Mouse (Mus musculus): ENCODE measurements around the gene Pid1.
"Not testable (repeated sequence)": the region's sequence is repeated elsewhere in the genome, so short reads cannot be mapped to it uniquely, and the experiment has no call there.

The Pid1 gene

GRCm38 (mm10) chr1:84359611-84360500 lies 4.1 kb downstream of the Pid1 start:
- no peak for DNase-seq (ENCODE audit: low read depth in 2 of 2, low spot score in 2 of 2)

DNA sequence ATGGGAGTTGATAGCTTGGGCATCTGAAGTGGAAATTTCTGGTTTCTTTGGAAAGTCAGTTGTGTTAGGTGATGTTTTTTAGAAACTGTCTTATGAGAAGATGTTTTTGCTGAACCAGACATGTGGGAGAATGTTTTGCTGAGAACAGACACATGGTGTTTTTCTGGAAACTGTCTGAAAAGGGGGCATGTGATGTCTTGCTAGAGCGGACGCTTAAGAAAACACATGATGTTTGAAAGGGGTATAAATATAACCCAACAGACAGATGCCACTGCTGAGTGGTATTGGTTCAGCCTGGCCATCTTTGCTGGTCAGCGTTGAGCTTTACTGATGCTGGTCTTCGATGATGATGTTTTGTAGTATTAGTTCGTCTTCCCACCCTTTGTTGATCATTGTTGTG lies 6.8 kb downstream of the Pid1 start:
- no peak for DNase-seq (ENCODE audit: low read depth in 2 of 2, low spot score in 2 of 2)

- no peak for DNase-seq (ENCODE audit: low read depth in 2 of 2, low spot score in 2 of 2)
Measured at GRCm38 (mm10) chr1:84350262-84350661, 13.7 kb downstream of the Pid1 start.

DNA sequence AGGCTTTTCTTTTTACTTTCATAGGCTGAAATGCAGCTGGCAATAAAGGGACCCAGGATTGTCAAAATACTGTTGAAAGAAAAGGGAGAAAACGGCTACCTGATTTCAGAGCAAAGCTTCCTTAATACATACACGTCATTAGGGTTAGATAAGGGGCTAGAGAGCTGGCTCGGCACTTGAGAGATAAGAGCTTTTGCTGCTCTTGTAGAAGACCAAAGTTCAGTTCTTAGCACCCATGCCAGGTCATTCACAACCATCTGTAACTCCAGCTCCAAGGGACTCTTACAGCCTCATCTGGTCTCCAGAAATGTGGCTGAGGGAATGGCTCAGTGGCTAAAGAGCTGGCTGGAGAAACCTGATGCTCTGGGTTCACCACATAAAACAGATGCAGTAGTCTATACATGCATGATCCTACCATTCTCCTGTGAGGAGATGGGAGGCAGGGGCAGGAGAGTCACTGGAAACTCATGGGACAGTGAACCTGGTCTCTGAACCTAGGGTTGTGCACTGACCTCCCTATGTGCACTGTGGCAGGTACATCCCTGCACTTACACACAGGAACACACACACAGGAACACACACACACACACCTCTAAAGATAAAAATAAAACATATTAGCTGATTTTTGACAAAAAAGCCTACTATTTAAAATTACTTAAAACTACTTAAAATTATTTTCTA lies 16.0 kb downstream of the Pid1 start:
- no peak for DNase-seq (ENCODE audit: low read depth in 2 of 2, low spot score in 2 of 2)

GRCm38 (mm10) chr1:84332797-84333196 lies 31.2 kb downstream of the Pid1 start:
- not testable (repeated sequence) for DNase-seq (ENCODE audit: low read depth in 2 of 2, low spot score in 2 of 2)

GRCm38 (mm10) chr1:84331861-84332260 lies 32.1 kb downstream of the Pid1 start:
- not testable (repeated sequence) for DNase-seq (ENCODE audit: low read depth in 2 of 2, low spot score in 2 of 2)

DNA sequence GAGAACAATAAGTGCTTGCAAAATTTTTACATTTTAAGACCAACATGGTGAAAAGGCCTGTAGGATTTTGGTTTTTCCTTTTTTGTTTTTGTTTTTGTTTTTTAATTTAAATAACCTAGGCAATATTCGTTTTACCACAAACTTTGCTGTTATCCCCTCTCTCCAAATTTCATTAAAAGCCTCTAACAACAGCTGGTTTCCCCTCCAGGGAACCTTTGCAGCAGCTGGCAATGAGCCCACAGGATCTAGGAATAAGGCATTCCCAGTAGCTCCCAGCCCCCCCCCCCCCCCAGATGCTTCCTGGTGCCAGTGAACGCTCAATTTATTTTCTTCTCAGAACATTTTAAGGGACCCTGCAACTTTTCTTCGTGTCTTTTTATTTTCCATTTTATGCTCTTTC lies 38.7 kb downstream of the Pid1 start:
- DNase-seq (ENCODE audit: low read depth in 2 of 2, low spot score in 2 of 2) = no peak

DNA sequence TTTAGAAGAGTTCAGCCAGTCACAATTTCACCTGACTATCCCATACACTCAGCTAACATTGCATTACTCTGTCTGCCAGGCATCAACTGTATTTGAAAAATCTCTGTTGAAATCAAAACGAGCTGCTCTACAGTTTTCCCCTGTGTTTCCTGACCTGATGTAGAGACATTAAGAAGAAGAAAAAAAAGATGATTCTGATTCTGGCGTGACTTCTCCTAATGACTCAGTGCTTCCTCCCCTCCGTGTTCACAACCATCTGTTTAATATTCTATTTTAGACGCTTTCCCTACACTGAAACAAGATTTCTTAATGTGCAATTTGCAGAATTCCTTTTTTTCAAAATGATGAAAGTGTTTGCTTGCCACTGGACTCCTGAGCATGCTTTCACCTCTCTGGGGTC lies 42.7 kb downstream of the Pid1 start:
- DNase-seq (ENCODE audit: low read depth in 2 of 2, low spot score in 2 of 2) = no peak

GRCm38 (mm10) chr1:84318569-84318968 lies 45.4 kb downstream of the Pid1 start:
- DNase-seq (ENCODE audit: low read depth in 2 of 2, low spot score in 2 of 2) = no peak

DNA sequence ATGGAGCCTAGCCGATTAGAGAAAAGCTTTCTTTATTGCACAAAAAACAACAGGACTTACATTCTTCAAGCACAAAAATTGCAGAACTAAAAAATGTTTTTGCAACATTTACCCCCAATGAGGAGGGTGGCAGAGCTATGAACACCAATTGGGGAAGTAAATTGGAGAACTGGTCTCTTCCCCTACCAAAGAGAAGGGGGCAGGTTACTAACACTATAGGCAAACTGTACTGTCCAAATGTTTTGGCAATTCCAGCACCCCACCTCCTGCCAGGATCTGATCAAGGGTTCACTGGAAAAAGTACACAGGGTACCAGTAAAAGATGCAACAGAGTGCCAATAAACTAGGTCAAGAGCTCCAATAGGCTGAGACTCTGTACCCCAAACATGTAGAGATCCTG lies 46.2 kb downstream of the Pid1 start:
- no peak for DNase-seq (ENCODE audit: low read depth in 2 of 2, low spot score in 2 of 2)

DNA sequence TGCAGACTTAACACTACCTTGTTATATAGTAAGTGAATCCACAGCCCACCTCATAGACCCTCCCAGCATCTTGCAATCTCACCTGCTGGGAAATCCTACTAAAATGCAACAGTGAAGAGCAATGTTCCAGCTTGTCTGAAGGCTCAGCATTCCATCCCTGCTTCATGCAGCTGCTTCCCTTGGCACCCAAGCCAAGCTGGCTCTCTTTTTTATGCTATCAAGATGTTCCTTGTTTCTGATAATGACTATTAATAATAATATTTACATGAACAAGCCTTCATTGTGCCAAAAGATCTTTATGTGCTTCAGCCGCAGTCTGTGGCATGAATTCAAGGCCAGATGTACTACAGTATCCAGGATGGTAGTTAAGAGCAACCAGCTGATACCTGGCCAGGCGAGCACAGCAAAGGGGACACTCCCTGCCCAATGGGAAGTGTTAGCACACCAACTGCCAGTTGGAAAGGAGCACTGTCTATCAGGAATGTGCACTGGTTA lies 54.0 kb downstream of the Pid1 start:
- no peak for DNase-seq (ENCODE audit: low read depth in 2 of 2, low spot score in 2 of 2)

GRCm38 (mm10) chr1:84305713-84306421 lies 58.1 kb downstream of the Pid1 start:
- DNase-seq (ENCODE audit: low read depth in 2 of 2, low spot score in 2 of 2) = peak in 1 of 2 experiments; percentile 9

GRCm38 (mm10) chr1:84302788-84303187 lies 61.2 kb downstream of the Pid1 start:
- no peak for DNase-seq (ENCODE audit: low read depth in 2 of 2, low spot score in 2 of 2)

GRCm38 (mm10) chr1:84299719-84300118 lies 64.3 kb downstream of the Pid1 start:
- DNase-seq (ENCODE audit: low read depth in 2 of 2, low spot score in 2 of 2) = no peak

DNA sequence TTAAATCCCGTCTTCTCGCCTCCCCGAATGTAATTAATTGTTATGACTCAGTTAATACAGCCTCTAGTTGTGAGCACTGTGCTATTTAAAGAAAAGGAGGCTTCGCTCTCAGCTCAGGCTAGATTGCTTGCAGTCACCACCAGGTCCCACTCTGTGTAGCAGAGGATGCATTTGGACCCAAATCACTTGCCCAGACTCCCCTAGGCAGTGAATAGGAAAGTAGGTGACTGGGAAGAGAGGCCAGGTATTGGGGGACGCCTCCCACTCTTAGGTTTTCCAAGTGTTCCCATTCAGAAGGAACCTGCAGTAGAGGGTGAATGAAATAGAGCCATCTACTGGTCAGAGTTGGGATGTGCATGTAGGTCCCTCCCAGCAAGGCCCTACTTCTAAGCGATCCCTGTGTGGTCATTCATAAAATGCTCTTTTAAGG lies 77.3 kb downstream of the Pid1 start:
- no peak for DNase-seq (ENCODE audit: low read depth in 2 of 2, low spot score in 2 of 2)

DNA sequence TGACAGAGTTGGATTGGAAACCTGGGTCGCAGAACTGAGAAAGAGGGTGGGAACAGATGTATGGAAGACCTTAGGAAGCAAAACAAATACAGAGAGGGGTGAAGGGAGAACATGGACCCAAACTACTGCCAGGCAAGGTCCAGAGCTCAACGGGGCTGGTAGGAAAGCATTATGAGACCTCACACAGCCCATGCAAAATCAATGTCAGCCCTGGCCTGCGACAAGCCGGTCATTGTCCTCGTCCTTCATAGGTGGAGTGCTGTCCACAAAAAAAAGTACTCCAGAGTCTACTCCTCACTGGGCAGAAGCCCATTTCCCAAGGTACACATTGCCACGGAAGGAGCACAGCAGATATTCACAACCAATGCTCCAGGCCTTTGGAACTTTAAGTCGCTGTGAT lies 78.4 kb downstream of the Pid1 start:
- DNase-seq (ENCODE audit: low read depth in 2 of 2, low spot score in 2 of 2) = no peak

DNA sequence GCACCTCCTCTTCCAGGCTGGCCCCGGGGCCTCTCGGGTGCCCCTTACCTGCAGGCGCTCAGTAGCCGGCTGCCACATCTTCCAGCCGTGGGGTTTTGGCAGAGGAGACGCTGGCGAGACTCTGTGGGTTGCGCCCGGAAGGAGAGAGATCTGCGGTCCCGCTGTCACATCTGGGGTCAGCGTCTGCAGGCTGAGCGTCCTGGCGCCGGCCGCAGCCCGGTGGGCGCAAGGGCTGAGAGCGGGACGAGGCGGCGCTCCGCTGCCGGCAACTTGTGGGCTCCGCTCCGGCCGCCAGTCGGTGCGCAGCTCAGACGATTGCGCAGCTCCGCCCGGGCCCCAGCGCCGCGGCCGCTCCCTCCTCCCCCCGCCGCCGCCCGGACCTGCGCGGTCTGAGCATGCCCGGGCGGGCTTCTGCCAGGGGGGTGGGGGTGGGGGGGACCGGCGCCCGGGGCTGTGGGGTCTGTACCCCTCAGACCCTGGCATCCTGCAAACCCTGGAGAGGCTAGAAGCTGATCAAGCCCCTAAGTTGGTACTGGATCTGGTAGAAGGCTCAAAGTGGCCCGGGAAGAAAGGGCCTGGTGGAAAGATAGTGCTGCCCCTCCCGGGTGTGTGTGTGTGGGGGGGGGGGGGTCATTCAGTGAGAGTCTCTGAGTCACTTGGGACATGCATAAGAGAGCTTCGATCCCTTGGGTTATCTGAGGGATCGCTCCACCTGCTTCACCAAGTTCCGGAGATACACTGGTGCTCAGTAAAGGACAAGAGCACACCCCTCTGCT lies 79.5 kb downstream of the Pid1 start:
- DNase-seq (ENCODE audit: low read depth in 2 of 2, low spot score in 2 of 2) = no peak

GRCm38 (mm10) chr1:84283119-84283518 lies 80.9 kb downstream of the Pid1 start:
- DNase-seq (ENCODE audit: low read depth in 2 of 2, low spot score in 2 of 2) = no peak

- no peak for DNase-seq (ENCODE audit: low read depth in 2 of 2, low spot score in 2 of 2)
Measured at GRCm38 (mm10) chr1:84280171-84280570, 83.8 kb downstream of the Pid1 start.

DNA sequence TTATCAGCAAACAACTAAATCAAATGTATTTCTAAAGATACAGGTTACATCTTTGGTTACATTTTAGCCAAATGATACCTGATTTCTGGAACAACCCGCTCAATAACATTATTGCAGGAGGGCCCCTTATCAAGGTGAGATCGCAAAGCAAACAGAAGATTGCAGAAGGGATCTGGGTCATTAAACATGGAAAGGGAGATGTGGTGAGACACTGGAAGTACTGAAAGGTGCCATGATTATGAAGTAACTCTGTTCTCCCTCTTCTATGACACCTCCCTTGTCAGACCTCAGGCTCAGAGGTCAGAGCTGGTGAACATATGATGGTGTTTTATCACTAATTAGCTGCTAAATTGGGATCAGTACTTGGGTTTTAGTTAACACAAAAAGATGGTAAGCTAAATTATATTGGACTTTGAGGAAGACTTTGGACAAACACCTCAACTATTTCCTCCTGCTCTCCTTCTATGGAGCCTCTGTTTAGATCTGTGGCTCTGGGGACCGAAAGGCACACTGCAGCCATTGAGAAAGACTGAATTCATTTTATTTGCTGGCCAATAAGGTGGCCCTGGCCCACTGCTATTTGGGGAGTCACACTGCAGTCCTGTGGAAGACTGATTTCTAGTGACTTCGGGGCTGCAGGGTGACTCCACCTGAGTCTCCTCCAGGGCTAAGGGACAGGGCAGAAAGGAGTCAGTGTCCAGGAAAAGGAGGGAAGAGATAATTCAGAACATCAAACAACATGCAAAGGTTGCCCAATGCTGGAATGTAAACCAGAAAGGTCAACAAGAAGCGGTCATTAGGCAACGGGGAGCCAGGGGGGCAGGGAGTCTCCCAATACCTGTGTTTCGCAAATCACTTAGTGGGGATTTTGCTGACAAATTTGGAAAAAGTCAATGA lies 85.4 kb downstream of the Pid1 start:
- DNase-seq (ENCODE audit: low read depth in 2 of 2, low spot score in 2 of 2) = no peak
